Mouse (Mus musculus) hindbrain, embryonic 10.5 days (tissue): ENCODE measurements around the gene Sgip1. TPM values are rescaled to one million over a fixed set of nuclear protein-coding genes. Genes with fewer than 3 reads are reported as not detected.

ENCODE experiments used
- DNase-seq: peaks from one replicate; pipeline ENCODE4 v3.0.0-alpha.2; 2017; ENCODE audit warnings: low spot score
- H3K27ac ChIP-seq: fragments of 300-500 bp; sonication (generic); 2 replicates; pipeline ENCODE4 v1.5.1; 2016; ENCODE audit warnings: mild to moderate bottlenecking, moderate library complexity
- H3K27me3 ChIP-seq: fragments of 300-500 bp; sonication (generic); 2 replicates; pipeline ENCODE4 v1.6.1; 2016; ENCODE audit warnings: mild to moderate bottlenecking; ENCODE audit not compliant: poor library complexity, insufficient read depth, severe bottlenecking
- H3K36me3 ChIP-seq: fragments of 300-500 bp; sonication (generic); 2 replicates; pipeline ENCODE4 v1.6.1; 2016; ENCODE audit warnings: mild to moderate bottlenecking, moderate library complexity
- H3K4me1 ChIP-seq: fragments of 300-500 bp; sonication (generic); replicated peaks from 2 replicates; pipeline ENCODE4 v1.6.1; 2016; ENCODE audit warnings: mild to moderate bottlenecking
- H3K4me3 ChIP-seq: fragments of 300-500 bp; sonication (generic); 2 replicates; pipeline ENCODE4 v1.5.1; 2016; ENCODE audit warnings: mild to moderate bottlenecking, moderate library complexity
- H3K9me3 ChIP-seq: fragments of 300-500 bp; sonication (generic); 2 replicates; pipeline ENCODE4 v1.6.1; 2016; ENCODE audit warnings: mild to moderate bottlenecking, moderate library complexity
- WGBS: fragments of 180-500 bp; shearing (Covaris S2); methylation state at CpG from one replicate; pipeline ENCODE4 v1.1.7; 2016; 5-methylcytosine and 5-hydroxymethylcytosine counted together
- polyA plus RNA-seq: library from polyadenylated mRNA; unstranded; fragments of >200 nt; fragmentation: Nextera tagmentation; extraction: Ambion mirVana; gene quantifications from 2 replicates; pipeline ENCODE4 v1.2.1, GENCODE M21; 2016

Sgip1 gene
- polyA plus RNA-seq, 1 experiment from 2014 or later: 14.7 TPM

DNA sequence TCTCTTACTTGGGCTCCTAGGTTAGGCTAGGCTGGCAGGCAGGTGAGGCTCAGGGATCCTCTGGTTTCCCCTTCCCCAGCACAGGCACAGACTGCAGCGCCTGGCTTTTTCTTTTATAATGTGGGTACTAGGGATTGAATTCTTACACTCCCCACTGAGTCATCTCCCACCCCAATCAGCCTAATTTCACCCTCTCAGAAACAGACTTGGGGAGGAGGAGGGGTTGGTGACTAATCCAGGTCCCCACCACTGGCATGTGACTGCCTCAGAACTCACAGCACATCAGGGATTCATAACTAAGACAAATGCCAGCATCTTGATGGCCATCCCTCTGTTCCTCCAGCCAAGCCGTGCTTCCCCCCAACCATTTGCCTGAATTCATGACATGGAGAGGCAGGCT lies 85.1 kb downstream of the Sgip1 start:
- Histone ChIP-seq H3K27ac (no peak overlapping the region), H3K36me3 (no peaks in the 10 kb centered on the region), H3K9me3 (no peaks in the 10 kb centered on the region), H3K27me3 (no peaks in the 10 kb centered on the region), H3K4me1 (no peaks in the 10 kb centered on the region), H3K4me3 (no peak overlapping the region)
- WGBS: 87% methylated on average over 2 of the region's 2 CpGs
- DNase-seq: no peak

DNA sequence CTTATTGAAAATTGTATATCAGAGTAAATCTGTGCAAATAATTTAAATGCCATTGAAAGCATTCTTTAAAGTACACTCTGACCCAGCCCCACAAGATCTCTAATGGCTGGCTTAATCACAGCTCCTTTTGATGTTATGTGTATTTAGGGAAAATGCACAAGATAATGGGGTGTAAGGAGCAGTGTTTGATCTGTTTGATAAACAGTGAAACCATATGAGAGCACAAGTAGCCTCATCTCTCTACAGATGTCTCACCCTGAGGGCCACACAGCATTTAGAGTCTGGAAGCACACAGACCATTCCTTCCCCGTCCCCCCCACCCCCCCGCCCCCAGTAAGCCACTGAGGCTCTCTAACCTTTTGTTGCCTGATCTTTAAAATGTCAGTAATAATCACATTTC lies 87.4 kb downstream of the Sgip1 start:
- DNase-seq: no peak
- Histone ChIP-seq H3K27ac (no peak overlapping the region), H3K9me3 (no peaks in the 10 kb centered on the region), H3K4me1 (no peaks in the 10 kb centered on the region), H3K27me3 (no peaks in the 10 kb centered on the region), H3K36me3 (no peaks in the 10 kb centered on the region), H3K4me3 (no peak overlapping the region)
- 87% methylated on average over 2 of the region's 2 CpGs for WGBS

- Histone ChIP-seq H3K4me1 (no peaks in the 10 kb centered on the region), H3K27me3 (no peaks in the 10 kb centered on the region), H3K36me3 (no peaks in the 10 kb centered on the region), H3K4me3 (no peak overlapping the region), H3K9me3 (no peaks in the 10 kb centered on the region), H3K27ac (no peak overlapping the region)
- WGBS: 84% methylated on average over 1 of the region's 1 CpGs
- DNase-seq: no peak
Observed at GRCm38 (mm10) chr4:102833191-102833590, 92.1 kb downstream of the Sgip1 start.

- no peak overlapping the region for H3K27ac ChIP-seq
- WGBS: 90% methylated on average over 2 of the region's 2 CpGs
- no peaks in the 10 kb centered on the region for H3K36me3 ChIP-seq
- H3K4me1 ChIP-seq: no peaks in the 10 kb centered on the region
- no peak for DNase-seq
- H3K27me3 ChIP-seq: no peaks in the 10 kb centered on the region
- no peak overlapping the region for H3K4me3 ChIP-seq
- no peaks in the 10 kb centered on the region for H3K9me3 ChIP-seq
Observed at GRCm38 (mm10) chr4:102833726-102834125, 92.6 kb downstream of the Sgip1 start.

- no peaks in the 10 kb centered on the region for H3K4me1 ChIP-seq
- H3K4me3 ChIP-seq: no peak overlapping the region
- no peaks in the 10 kb centered on the region for H3K27me3 ChIP-seq
- no peaks in the 10 kb centered on the region for H3K9me3 ChIP-seq
- DNase-seq: no peak
- no peak overlapping the region for H3K27ac ChIP-seq
- 81% methylated on average over 1 of the region's 1 CpGs for WGBS
- H3K36me3 ChIP-seq: no peaks in the 10 kb centered on the region
Observed at GRCm38 (mm10) chr4:102834710-102835109, 93.6 kb downstream of the Sgip1 start.

DNA sequence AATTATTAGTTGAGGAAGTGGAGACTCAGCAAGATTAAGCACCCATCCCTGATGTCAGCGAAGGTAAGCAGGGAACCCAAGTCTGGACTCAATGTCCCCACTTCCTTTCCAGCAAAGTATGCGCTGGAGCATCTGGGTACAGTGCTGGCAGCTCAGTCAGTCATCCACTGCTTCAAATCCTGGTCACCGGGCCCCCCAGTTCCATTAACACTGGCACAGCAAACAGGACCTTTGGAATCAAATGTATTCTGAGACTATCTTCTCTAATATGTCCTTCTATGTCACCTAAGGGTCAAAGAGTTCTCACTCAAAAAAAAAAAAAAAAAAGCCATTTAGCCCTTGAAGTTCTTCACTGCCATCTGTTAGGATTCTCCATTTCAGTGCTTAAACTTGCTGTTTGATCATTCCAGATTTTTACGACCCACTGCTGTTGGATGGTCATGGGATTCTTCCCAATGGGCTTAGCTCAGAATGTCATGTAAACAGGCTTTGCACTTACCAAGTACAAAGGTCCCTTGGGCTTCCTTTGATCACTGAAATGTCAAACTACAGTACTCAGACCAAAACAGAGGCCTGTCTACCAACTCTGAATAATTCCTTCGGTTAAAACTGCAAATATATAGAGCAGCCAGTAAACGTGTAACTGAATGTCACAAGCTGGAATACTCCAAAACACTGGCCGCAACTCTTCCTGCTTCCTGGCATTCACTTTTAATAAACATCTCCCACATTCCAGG lies 99.1 kb downstream of the Sgip1 start:
- H3K27me3 ChIP-seq: no peaks in the 10 kb centered on the region
- H3K27ac ChIP-seq: no peak overlapping the region
- H3K36me3 ChIP-seq: no peaks in the 10 kb centered on the region
- DNase-seq: no peak
- WGBS: 84% methylated on average over 7 of the region's 7 CpGs
- H3K4me1 ChIP-seq: no peaks in the 10 kb centered on the region
- H3K4me3 ChIP-seq: no peak overlapping the region
- no peaks in the 10 kb centered on the region for H3K9me3 ChIP-seq

GRCm38 (mm10) chr4:102840956-102841729 lies 100.0 kb downstream of the Sgip1 start:
- H3K4me3 ChIP-seq: no peak overlapping the region
- 84% methylated on average over 11 of the region's 11 CpGs for WGBS

DNA sequence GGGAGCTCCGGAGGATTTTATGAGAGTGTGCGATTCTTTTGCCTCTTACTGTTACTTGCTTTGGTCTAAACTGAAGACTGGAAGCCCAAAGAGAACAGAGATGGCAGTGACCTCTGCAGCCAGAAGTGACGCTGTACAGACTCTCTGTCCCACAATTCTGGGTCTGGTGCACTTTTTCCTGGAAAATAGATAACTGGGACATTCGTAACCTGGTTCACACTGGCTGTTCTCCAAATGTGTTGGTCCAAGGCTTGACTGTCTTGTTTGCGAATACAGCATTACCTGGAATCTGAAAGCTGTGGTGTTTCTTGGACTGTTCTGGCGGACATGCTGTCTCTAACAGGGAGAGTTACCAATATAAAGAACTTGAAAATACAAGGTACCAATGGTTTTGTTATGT lies 109.4 kb downstream of the Sgip1 start:
- no peaks in the 10 kb centered on the region for H3K27me3 ChIP-seq
- no peaks in the 10 kb centered on the region for H3K9me3 ChIP-seq
- H3K4me1 ChIP-seq: peaks cover 11% of the 10 kb centered on the region
- 92% methylated on average over 6 of the region's 6 CpGs for WGBS
- H3K27ac ChIP-seq: no peak overlapping the region
- H3K36me3 ChIP-seq: no peaks in the 10 kb centered on the region
- no peak for DNase-seq
- H3K4me3 ChIP-seq: no peak overlapping the region

More at GRCm38 (mm10) chr4:102840956-102841729, 100.0 kb downstream of the Sgip1 start:
- DNase-seq: no peak
- Histone ChIP-seq H3K36me3 (no peaks in the 10 kb centered on the region), H3K4me1 (no peaks in the 10 kb centered on the region), H3K9me3 (no peaks in the 10 kb centered on the region), H3K27ac (no peak overlapping the region), H3K27me3 (no peaks in the 10 kb centered on the region)

DNA sequence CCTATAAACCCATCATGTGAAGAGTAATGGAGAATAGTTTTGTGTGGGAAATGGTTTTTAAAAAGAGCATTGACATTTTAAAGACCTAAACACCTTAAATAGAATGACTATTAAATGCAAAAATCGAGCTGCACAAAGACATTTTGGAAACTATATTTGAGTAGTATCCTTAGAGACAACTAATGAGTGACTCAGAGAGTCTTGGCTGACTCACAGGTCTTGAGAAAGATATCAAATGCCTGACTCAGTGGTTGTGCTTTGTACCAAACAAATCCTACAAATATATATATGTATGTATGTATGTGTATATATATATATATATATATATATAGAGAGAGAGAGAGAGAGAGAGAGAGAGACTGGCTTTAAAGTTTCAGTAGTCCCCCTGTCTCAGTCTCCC lies 110.1 kb downstream of the Sgip1 start:
- Histone ChIP-seq H3K9me3 (no peaks in the 10 kb centered on the region), H3K4me3 (no peak overlapping the region), H3K27ac (no peak overlapping the region), H3K36me3 (no peaks in the 10 kb centered on the region), H3K4me1 (peaks cover 18% of the 10 kb centered on the region), H3K27me3 (no peaks in the 10 kb centered on the region)
- 78% methylated on average over 1 of the region's 1 CpGs for WGBS
- no peak for DNase-seq

DNA sequence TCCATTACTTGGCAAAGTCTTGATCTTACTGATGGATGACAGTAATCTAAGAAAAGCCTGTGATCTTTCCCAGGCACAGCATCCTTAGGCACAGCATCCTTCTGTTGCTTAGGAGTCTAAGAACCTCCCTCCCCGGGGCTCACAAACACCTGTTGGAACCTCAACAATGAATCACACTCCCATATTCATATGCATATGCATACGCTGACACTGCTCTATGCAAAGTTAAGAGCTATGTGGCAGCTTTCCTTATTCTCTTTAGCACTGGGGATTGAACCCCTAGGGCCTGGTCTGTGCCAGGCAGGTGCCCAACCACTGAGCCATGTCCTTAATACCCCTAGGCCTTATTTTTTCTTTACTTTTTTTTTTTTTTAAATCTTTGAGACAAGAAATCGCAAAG lies 111.2 kb downstream of the Sgip1 start:
- Histone ChIP-seq H3K27ac (no peak overlapping the region), H3K4me1 (peaks cover 21% of the 10 kb centered on the region), H3K27me3 (no peaks in the 10 kb centered on the region), H3K4me3 (no peak overlapping the region), H3K9me3 (no peaks in the 10 kb centered on the region), H3K36me3 (no peaks in the 10 kb centered on the region)
- DNase-seq: no peak
- WGBS: 89% methylated on average over 3 of the region's 3 CpGs

- no peak for DNase-seq
- no peak overlapping the region for H3K27ac ChIP-seq
- H3K4me1 ChIP-seq: peaks cover 21% of the 10 kb centered on the region
- H3K4me3 ChIP-seq: no peak overlapping the region
- 78% methylated on average over 5 of the region's 5 CpGs for WGBS
- H3K36me3 ChIP-seq: no peaks in the 10 kb centered on the region
- no peaks in the 10 kb centered on the region for H3K9me3 ChIP-seq
- H3K27me3 ChIP-seq: no peaks in the 10 kb centered on the region
Observed at GRCm38 (mm10) chr4:102852808-102853207, 111.7 kb downstream of the Sgip1 start.

DNA sequence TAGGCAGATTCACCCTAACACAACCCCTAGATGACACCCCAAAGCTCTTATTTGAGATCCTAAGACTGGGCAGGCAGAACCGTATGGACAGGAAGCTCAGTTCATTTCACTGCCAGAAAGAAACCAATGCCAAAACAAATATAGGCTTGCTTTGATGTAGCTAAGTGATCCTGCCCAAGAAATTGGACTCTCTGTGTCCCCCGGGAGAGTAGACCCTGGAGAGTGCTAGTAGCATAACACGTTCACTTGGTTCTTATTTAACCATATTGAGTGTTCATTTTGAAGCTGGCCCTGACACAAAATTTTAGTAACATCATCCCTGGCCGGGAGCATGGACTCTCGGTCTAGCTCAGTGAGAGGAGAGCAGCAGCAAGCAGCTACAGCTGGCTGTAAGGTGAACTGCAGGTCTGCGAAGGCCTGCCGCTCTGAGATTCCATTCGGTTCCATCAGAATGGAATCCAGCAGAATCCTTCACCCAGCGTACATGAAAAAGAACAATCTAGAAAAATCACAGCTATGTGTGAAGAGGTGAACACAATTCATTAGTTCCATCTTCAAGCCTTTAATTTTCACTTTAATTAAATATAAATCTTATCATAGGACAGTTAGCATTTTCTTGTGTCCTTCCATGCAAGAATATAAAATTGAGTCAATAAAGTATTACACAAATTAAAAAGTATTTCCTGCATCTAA lies 112.4 kb downstream of the Sgip1 start:
- 76% methylated on average over 9 of the region's 9 CpGs for WGBS
- no peak for DNase-seq

More for the DNA sequence above, 112.4 kb downstream of the Sgip1 start:
- no peak overlapping the region for H3K27ac ChIP-seq
- H3K27me3 ChIP-seq: no peaks in the 10 kb centered on the region
- H3K9me3 ChIP-seq: no peaks in the 10 kb centered on the region
- H3K4me3 ChIP-seq: no peak overlapping the region
- peaks cover 21% of the 10 kb centered on the region for H3K4me1 ChIP-seq
- no peaks in the 10 kb centered on the region for H3K36me3 ChIP-seq
